Mouse (Mus musculus) layer of hippocampus, adult 18-20 months (tissue): ENCODE results near the gene Scel. TPM values are rescaled to one million over a fixed set of nuclear protein-coding genes. Genes with fewer than 3 reads are reported as not detected.

Experiments
- DNase-seq, 2 experiments: peaks; one replicate each; pipeline ENCODE4 v3.0.0; 2022; ENCODE audit warnings: low spot score in 2 of 2
- total RNA-seq, 2 experiments: library from RNA; stranded (reverse); gene quantifications; 2 replicates each; pipeline ENCODE4 v1.2.3; 2021

The Scel gene
- total RNA-seq, 2 experiments from 2014 or later = 0.99 to 1.2 TPM

DNA sequence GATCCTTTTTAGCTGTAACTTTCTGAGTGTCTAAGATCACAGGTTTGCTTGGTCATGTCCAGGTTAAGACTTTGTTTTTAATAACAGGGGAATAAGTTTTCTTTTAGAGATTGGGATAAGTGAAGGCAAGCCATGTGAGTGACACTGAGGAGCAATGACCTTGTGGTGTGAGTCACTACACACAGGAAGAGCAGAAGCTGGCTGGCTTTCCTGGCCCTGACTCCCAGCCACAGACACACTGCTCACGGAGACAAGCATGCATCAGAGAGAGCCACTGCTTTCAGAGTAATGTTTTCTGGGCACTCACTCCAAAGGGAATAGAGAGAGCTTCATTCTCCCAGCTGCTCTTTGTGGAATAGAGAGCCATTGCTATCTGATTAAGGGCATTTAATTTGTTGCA is 54.8 kb downstream of the Scel start:
- DNase-seq = no peak

DNA sequence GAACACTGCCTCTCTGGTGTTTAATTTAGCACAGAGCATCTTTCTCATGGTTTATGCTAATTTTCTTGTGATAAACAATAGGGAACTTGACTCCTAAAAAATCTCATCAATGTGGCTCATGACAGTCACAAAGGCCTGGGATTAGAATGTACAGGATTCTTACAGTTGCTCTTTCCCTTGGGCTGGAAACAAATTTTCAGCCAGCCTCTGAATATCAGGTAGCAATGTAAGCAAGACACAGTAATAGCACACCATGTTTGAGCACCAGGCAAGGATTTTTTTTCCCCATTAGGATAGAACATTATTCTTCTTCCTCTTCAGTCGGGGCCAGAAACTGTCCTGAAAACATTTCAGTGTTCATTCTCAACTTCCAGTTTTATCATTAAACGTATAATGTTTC is 55.3 kb downstream of the Scel start:
- no peak for DNase-seq

DNA sequence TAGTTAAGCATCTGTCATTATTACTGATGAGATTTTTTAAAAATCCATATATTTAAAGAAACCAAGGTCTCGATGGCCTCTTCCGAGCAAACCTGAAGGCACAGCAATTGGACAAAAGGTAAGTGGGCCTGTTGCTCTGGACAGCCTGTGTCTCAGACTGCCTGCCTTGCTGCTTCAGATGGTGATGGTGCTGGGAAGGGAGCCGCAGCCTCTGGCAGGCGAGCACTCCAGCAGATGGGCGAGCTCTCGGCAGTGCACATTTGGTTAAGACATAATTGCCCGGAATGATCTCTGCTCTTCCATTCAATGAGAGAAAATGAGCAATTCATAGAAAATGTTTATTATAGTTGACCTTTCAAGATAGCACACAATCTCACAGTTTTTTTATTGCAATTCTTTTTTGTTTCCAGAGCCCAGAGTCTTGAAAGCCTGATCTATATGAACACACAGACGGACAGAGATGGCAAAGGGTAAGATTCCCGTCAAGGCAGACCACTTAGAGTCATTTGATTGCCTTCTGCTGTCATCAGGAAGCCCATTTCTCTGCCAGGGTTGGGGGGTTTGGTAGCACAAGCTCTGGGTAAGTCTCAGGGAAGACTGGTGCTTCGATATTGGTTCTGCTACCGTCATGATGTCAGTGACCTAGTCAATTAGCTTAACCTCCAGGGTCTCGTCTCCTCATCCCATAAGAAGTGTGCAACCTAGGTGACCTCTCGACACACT is 58.6 kb downstream of the Scel start:
- peak; percentile 50 to 78 for DNase-seq

DNA sequence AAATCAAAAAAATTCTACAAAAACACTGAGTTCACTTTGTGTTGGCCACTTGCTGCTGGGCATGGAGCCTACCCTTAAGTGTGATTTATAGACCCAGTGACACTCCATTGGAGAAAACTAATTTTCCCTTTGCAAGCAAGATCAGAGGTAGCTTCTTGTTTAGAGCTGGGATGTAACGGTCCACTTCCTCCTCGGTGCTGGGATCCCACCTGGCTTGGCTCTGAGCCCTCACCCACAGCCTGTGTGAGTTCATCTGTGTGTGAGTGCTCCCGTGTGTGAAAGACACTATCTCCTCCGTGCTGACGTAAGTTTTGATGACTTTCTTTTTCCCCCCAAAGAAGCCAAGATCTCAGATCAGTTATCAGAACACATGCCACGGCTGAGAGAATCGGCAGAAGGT is 62.7 kb downstream of the Scel start:
- DNase-seq = no peak

DNA sequence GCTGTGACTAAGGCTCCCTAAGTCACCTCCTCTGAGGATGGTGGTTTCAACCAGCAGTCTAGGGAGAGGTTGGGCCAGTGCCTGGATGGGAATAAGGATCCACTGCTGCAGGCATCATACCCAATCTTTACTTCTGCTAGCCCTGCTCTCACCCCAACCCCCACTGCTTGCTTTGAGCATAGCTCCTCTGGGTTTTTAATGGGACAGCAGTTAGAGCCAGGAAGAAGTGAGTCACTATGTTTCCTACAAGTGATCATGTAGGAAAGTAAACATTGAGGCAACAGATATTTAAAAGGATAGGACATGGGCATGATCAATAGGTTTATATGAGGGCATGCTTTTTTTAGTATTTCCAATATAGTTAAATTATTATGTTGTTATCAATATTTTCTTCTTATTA is 63.9 kb downstream of the Scel start:
- no peak for DNase-seq

DNA sequence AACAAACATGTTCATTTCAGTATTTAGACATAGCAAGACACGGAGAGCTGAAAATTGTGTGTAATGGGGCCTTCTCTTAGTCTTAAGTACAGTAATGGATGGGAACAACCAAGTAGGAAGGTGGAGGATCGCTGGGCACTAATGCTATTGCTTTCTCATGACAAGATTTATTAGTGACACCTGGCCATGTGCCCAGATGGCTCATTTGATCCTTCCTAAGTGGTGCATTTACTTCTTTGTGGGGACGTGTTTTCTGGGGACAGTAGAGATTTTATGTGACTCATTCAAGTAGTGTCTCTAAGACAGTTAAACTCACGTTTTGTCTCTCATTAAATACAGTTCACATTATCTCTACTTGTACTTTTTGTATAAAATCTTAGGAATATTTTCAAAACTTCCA is 73.5 kb downstream of the Scel start:
- DNase-seq = no peak

DNA sequence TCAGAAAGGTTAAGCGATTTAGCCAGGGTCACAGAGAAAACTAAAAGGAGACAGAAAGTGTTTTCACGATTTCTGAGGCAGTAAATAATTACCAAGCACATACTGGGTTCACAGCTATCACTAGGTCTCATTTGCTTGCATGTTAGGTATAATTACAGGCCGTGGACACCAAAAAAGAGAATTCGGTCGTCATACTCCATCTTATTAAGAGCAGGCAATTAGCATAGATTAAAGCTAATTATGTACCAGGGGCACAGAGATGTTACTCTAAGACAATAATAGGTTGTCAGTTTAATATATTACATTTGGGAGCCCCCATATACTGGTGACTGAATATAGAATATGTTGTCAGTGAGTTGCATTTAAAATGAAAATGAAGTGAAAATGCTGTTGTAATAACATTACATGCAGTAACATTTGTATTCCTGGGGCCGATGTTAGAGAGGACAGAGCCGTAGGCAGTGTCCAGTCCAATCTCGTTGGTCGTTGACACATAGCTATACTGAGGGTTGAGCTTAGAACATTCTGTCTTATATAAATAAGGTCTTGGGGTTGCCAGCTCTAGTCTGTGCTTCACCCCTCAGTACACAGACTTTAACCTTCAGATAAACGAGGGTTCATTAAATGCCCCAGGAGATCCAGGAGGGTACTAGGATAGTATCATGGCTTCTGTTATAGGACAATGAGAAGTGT is 74.2 kb downstream of the Scel start:
- no peak for DNase-seq

DNA sequence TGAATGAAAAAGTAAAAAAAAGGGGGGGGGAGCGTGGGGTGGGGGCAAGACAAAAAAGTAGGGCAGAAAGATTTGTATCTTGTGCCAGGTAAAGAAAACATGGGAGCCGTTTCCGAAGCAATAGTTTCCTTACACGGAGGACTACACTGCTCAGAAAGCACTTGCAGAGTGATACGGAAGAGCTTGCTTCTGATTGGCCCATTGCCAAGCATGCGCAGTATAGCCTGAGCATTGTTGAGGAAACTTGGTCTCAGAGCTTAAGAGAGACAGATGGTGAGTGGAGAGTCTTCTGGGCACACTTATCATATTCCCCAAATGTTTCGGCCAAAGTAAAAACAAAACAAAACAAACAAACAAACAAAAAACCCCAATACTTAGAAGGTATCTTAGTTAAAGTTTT is 76.7 kb downstream of the Scel start:
- peak in 1 of 2 experiments; percentile 15 for DNase-seq

DNA sequence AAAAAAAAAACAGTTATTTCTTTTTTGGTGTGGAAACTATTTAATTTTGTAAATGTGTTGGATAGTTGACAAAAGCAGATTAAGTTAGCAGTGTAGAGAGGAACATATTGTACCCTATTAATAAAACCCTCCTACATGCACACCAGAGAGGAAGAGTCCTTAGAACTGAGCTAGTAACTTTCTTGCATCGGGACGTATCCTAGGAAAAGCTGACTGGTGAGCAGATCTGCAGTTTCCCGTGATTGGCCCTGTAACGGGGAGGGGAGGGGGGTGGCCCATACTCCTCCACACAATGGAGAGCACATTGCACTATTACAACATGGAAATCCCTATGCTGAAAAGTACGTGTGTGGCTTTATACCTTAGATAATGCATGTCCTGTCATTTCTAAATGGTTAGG is 82.7 kb downstream of the Scel start:
- DNase-seq = peak in 1 of 2 experiments; percentile 11

DNA sequence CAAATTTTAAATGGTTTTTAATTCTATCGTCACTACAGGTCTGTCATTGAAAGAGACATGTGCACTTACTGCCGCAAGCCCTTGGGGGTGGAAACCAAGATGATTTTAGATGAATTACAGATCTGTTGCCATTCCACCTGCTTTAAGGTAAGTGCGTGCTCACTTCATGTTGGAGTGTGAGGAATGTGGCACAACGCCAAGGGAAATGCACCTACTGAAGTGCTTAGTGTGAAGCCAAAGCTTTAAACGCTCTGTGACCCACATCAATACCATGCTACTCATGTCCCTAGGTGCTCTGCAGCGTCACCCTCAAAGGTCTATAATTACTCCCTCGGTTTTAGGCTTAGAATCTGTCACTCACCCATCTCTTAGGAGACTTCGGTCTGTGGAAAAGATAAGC is 94.9 kb downstream of the Scel start:
- DNase-seq = no peak

DNA sequence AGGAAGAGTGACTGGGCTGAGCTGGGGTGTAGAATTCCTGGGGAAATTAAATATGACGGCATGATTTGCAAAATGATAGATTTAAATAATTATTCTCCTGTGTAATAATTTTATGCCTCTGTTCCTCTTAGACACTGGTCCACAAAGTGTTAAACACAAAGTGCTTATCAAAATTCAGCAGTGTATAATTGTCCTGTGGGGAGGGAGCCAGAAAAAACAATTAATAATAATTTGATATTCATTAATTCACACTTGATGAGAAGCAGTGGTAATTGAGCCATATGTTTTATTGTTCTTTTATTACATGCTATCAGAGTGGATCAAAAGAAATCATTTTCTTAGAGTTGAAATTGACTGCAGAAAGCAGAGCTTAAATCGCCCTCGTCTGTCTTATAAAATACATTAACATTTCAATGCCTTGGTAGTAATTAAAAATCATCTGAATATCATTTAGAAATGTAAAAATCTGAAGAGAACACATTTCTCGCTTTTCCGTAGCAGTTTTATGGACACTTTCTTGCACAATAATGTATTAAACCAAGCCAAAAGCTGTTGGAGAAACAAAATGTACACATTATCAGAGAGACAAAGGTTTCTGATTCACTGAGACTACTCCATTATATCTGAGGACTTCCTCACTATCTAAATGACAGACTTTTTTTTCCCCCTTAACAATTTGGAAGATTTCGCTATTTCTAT is 100.6 kb downstream of the Scel start:
- no peak for DNase-seq

DNA sequence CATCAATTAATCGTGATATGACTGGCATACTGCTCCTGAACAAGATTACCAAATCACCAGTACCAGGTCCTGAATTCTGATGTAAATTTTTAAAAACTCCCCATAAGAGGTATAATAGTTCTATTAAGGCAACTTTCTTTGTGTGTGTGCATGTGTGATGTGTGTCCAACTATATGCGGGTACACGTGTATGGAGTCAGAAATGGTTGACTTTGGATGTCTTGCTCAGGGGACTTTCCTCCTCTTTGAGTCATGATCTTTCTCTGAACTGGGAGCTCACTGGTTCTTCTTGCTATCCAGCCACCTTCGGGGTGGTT is 101.1 kb downstream of the Scel start:
- DNase-seq = no peak

DNA sequence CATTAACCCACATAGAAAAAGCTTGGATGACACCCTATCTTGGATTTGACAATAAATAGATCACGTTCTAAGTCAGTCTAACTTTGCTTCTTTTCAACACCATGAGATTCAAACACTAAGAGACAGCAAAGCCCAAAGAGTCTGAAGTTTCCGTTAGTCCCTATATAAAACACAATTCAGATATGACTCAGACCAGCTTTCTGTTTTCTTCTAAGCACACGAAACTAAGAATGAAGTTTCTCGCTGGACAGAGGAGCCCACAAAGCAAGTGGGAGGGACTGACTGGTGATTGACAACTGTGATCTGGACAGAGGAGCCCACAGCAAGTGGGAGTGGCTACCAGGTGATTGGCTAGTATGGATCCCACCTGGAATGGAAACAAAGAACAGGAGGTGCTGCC is 106.6 kb downstream of the Scel start:
- no peak for DNase-seq

DNA sequence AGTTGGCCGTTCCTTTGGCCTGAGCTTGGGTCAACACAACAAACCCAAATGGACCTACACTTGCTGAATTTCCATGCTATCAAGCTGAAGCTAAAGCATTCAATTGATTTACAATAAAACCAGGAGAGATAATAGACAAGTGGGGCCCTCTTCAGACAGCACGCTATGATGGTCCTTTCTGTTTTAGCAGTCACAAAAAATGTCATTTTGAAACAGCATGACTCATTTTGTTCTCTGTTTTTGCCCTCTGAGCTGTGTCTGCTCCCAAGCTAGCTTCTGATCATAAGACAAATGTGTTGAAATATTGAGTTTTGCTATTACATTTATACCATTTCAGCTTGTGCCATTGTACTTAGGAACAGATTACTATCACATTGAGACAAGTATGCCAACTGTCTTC is 108.1 kb downstream of the Scel start:
- DNase-seq = no peak

DNA sequence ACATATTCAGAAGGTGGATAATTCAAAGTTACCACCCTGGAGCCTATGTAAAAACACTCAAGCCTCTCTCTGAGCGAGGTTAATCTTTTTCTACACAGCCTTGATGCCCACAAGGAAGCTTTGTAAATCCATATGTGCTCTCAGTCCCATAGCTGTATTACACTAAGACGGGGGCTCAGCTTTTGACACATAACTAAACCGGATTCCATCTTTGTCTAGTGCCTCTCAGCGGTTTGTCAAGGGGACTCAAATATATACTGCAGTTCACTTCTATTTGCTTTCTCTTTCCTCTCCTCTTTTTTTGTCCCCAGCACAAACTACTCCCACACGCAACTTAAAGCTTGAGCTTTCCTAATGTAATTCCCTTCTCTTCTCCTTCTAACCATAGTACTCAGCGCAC is 113.0 kb downstream of the Scel start:
- DNase-seq = no peak

DNA sequence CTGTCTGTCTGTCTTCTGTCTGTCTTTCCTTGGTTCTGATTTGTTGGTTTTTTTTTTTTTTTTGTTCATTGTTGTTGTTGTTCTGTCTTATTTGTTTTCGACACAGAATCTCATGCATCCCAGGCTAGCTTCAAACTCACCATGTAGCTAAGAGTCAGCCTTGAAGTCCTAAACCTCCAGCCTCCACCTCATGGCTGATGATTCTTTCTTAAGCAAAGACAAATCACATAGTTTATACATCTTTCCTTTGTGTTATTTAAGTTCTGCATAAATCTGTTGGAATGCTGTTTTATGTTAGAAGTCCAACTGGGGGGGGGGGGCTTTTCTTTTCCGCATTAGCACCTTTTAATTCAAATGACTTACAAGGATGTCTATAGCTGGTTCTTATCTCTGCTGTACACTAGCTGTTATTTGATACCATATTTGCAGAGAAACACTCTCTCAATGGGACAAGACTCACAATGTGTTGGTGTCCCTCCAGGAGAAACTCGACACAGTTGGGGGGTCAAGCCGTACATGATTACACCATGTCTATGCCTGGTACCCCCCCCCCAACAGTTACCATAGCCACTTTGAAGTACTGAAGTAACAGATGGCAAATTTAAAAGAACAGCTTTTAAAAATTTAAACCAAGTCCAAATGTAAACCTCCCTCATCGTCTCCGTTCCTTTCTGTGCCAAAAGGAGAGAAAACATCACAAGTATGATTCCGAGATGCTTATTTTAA is 116.7 kb downstream of the Scel start:
- peak in 1 of 2 experiments; percentile 16 for DNase-seq

DNA sequence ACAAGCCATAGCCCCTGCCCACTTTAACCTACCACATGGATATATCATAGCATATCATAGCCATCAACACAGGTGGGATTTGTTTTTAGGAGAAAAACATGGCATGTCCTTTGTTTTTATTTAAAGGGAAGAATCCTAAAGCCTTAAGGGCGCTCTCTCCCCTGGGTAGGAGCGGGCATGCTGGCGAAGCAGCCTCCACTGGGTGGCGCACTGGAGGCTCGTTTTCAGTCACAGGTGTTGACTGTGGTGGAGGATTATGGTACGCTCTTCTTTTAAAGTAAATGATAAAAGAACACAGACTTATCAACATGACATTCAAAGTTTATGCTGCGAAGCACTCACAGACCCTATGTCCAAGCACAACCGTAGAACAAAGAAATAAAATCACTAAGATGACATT is 117.4 kb downstream of the Scel start:
- DNase-seq = peak; percentile 24 to 49

DNA sequence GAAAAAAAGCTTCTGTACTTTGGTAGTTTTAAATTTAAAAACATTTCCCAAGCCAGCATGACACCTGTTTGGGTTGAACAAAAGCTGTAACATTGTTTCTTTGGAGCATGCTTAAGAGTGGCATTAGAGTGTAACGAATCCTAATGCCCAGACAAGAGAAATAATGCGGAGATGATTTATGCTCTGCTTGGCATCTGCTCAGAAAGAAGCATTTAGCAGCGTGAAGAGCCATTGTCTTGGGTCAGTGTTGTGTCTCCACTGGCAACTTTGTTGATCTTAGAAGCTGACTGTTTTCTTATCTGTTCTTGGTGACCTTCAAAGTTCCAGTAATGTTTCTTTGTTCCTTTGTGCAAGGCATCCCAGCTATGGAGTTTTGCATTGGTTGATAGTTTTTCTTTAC is 130.8 kb downstream of the Scel start:
- no peak for DNase-seq

DNA sequence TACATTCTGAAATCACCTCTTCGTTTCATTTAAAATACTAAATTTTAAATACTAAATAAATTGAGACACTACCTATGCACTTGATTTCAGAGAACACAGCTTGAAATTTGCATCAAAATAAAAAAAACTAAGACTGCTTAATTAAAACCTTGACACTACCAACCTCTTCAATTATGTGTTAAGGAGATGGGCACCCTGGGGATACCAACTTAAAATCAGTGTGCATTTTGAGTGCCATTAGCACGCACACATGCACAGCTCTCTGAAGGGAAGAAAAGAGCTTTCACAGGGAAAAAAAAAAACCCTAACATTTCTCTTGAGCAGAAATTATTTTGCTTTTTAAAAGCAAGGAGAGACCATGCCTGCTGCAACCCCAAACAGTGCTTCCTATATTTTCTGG is 134.8 kb downstream of the Scel start:
- no peak for DNase-seq

DNA sequence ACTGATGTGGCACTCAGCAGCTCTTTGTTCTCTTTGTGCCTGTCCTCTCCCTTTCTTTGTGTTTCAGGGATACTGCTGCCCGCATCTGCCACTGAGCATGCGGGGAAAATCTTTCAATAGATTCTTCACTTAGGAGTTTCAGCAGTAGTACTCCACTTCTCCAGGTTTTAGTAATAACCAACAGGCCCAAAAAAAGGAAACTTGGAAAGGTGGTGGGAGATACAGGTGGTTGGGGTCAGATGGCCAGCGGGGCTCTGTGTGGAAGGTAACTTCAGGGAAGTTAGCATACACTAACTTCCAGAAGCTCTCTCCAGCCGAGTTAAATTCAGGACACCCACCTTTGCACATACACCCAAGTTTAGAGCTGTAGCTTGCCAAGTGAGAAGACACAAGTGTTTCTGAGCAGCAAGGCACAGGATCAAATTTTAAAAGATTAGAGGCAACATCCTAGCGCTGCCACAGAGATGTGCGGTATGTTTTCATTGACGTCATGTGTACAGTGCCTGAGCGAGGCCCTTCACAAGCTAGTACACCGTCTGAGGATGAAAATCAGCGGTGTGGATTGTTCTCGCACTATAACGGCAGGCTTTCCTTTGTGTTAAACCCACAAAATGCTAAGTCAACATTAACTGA is 135.6 kb downstream of the Scel start:
- no peak for DNase-seq

DNA sequence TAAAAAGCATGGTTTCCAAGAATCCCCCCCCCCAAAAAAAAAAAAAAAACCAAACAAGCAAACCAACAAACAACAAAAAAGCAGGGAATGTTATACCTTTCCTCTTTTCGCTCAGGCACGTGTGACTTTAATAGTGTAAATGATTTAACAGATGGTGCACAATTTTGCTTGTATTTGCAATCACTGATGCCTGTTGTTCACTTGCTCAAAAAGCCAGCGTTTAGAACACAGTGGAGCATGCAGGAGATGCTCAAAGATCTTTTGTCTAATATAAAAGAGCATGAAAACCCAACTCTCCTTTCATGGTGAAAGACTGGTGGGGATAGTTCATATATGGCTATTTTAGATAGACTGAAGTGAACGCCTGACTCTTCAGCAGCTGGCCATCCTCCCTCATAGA is 136.2 kb downstream of the Scel start:
- DNase-seq = no peak
